Mouse (Mus musculus): Measurements from ENCODE around the gene Arf1. TPM values are rescaled to one million over a fixed set of nuclear protein-coding genes. Genes with fewer than 3 reads are reported as not detected.

Arf1 gene
- 100 to 1,000 TPM; 512 to 556 TPM for total RNA-seq (2021)
- long read RNA-seq, transcript Arf1-202 (5 exons, 1,991 nt) = minor isoform, 29 of 496 reads
- long read RNA-seq, transcript Arf1-201 (5 exons, 1,800 nt) = major isoform, 413 of 496 reads
- long read RNA-seq, partial matches to known transcripts = 51 of 496 reads
- long read RNA-seq, other reads (novel, unspliced or antisense) = 3 of 496 reads

DNA sequence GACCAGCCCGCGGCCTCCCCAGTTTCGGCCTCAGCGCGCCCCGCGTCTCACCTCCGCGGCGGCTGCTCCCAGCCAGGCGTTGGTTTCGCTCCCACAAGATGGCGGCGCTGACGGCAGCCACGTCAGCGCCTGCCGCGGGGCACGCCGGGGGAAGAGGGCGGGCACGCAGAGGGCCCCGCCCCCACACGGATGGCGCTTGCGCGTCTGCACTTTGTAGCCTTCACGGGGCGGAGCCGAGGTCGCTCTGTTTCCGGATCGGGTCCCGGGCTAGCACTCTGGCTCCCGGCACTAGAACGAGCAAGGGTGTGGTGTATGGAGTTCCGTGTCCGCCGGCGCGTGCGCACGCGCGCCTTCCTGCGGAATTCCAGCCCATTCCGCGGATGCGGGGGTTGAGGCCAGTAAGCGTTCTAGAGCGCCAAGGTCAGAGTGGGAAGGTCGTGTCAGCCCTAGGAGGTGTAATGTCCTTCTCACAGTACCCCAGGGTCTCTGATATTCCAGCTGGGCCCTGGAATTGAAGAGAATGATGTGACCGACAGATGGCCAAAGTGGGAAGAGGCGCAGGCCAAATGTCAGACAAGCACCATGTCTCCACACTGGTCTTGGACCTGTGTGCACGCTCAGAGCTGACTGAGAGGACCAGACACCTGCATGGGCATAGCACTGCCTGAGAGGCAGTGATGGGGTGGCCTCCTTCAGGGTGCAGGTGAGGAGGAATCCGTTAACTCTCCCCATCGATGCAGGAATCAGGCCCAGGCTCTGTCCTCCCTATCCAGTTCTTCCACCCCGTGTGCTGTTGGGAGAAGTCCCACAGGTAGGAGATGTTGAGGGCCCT, at the start of gene Arf1:
Gene Arf1, minus strand, starts transcription at position 149 of the 832 bp plus-strand sequence.
- DNase-seq (ENCODE audit: low spot score in 2 of 2) = peak; percentile 94 to 98

- DNase-seq (ENCODE audit: low spot score in 2 of 2) = no peak
Measured at GRCm38 (mm10) chr11:59276877-59277276, 48.8 kb upstream of the Arf1 start.

- no peak for DNase-seq (ENCODE audit: low spot score in 2 of 2)
Measured at GRCm38 (mm10) chr11:59274184-59274583, 46.1 kb upstream of the Arf1 start.

- DNase-seq (ENCODE audit: low spot score in 2 of 2) = no peak
Measured at GRCm38 (mm10) chr11:59266727-59267126, 38.7 kb upstream of the Arf1 start.

DNA sequence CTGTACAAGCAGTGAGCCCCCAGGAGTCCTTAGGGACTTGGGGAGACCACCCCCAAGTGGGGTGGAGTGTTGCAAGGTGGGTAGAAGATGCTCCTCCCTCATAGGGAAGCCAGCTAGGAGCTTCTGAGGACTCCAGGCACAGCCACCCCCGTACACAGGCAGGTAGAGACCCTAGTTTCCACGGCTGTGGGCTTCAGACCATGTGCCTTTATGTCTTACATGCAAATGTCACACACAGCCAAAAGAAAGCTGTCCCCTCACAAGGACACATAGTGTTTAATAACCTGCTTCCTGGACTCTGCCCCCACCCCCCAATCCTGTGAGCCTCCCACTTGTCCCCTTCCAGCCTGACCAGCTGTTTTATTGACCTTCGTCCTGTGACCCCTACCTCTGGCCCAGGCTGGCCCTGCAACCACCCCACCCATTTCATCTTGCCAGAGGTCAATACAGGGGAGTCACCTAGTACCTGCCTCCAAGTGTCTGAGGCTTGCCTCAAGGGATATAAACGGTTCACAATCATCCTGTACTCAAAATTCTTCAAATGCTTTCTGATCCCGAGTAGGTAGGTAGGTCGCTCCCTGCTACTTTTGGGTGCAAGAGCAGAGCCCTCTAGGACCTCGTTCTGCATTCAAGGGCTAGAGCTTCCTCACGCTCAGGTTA, 37.2 kb upstream of the Arf1 start:
- no peak for DNase-seq (ENCODE audit: low spot score in 2 of 2)

GRCm38 (mm10) chr11:59264593-59264992, 36.5 kb upstream of the Arf1 start:
- DNase-seq (ENCODE audit: low spot score in 2 of 2) = no peak

- peak; percentile 13 to 46 for DNase-seq (ENCODE audit: low spot score in 2 of 2)
Measured at GRCm38 (mm10) chr11:59263870-59264563, 35.9 kb upstream of the Arf1 start.

DNA sequence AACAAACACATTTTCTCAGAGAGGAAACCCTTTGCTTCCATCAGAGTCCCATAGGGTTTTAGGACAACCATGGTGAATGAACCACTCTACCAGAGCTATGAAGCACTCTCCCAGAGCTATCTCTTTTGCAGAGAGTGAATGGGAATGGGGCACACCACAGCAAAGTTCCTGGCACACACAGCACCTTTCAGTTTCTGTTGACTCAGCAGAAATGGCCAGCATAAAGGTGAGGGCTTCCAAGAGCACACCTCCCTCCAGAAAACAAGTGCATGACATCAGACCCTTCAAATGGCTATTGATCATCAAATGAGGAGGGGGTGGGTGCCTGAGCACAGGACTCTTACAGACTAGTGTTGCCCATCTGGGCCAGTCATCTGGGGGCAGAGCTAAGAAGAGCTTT, 34.2 kb upstream of the Arf1 start:
- no peak for DNase-seq (ENCODE audit: low spot score in 2 of 2)

- no peak for DNase-seq (ENCODE audit: low spot score in 2 of 2)
Measured at GRCm38 (mm10) chr11:59260706-59261493, 32.8 kb upstream of the Arf1 start.

GRCm38 (mm10) chr11:59259647-59260046, 31.6 kb upstream of the Arf1 start:
- no peak for DNase-seq (ENCODE audit: low spot score in 2 of 2)

- DNase-seq (ENCODE audit: low spot score in 2 of 2) = no peak
Measured at GRCm38 (mm10) chr11:59248101-59248500, 20.0 kb upstream of the Arf1 start.

- no peak for DNase-seq (ENCODE audit: low spot score in 2 of 2)
Measured at GRCm38 (mm10) chr11:59243856-59244255, 15.8 kb upstream of the Arf1 start.

DNA sequence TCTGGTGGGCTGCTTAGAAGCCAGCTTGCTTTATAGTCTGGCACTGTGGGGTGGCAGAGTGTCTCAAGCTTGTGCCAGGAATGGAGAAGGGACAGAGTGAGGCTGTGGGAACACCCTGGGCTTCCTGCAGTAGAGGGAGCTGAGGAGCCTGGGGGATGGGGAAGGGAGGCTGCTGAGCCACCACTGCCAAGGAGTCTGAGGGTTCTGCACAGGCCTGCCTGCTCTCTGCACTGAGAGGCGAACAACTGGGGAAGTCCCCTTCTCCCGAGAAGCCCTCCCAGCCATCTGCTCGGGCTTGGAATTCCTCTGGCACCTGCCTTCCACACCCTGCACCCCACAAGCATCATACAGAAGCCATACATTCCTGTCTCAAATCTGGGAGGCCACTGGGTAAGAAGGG, 13.8 kb upstream of the Arf1 start:
- DNase-seq (ENCODE audit: low spot score in 2 of 2) = peak in 1 of 2 experiments; percentile 13

DNA sequence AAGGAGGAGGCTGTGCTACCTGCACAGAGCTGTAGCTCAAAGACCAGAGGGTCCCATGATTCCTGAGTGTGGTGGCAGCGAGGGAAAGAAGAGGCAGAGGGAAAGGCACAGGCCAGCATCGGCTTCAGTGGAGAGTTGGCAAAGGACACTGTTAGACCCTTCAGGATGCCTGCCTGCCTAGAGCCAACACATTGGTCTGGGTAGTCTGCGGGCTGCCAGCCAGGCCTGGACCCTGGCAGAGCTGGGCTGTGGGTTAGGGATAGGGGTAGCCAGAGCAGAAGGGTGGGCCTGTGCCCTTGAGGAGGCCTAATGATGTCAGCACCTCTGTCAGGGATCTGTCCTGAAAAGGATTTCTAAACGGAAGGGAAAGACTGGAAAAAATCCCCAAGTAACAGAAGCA, 11.7 kb upstream of the Arf1 start:
- no peak for DNase-seq (ENCODE audit: low spot score in 2 of 2)

DNA sequence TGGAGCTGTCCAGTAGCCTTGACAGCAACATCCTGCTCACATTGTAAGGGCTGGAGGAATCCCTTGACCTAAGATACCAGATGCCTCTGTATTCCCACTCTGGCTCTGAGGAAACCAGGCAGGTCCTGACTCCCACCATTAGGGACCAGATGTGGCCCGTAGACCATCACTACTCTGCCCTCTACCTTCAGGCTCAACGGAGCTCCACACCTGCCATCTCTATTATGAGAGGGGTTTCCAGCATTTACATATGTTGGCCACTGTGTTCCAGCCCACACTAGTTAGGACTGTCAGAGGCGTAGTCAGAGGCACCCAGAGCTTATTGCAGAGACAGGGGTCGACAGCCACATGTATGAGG, 11.3 kb upstream of the Arf1 start:
- DNase-seq (ENCODE audit: low spot score in 2 of 2) = no peak

- DNase-seq (ENCODE audit: low spot score in 2 of 2) = peak in 1 of 2 experiments; percentile 78
Measured at GRCm38 (mm10) chr11:59238525-59239427, 10.7 kb upstream of the Arf1 start.

- no peak for DNase-seq (ENCODE audit: low spot score in 2 of 2)
Measured at GRCm38 (mm10) chr11:59232797-59233196, 4.7 kb upstream of the Arf1 start.

DNA sequence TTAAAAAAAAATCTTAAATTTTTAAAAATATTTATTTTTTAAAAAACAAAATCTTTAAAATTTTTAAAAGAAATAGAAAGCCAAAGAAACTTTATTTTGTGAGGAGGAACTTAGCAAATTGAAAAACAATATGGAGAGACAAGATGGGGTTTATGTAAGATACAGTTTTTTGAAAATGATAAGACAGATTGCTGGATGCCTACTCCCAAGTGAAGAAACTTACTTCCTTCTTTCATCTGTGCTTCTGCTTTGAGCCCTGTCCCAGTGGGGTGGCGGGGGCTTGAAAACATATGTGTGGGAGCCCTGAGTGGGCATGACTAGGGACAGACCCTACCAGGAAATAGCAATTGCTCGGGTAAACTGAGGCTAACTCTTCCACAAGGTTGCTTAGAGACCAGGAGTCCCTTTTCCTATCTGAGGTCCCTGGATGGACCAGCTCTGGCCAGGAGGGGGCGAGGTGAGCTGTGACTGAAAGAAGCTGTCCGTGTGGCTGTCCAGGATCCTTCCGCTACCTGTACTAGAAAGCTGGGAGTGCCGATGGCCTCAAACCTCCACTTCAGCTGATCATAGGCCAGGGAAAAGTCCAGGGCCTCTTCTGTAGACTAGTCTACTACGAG, 2.2 kb upstream of the Arf1 start:
- peak in 1 of 2 experiments; percentile 66 for DNase-seq (ENCODE audit: low spot score in 2 of 2)

- DNase-seq (ENCODE audit: low spot score in 2 of 2) = no peak
Measured at GRCm38 (mm10) chr11:59227604-59228121, 407 bp downstream of the Arf1 start.
